Mouse (Mus musculus) kidney, postnatal 0 days (tissue): ENCODE measurements around the gene Gm4791. TPM values are rescaled to one million over a fixed set of nuclear protein-coding genes. Genes with fewer than 3 reads are reported as not detected.

ENCODE experiments used
- ATAC-seq: fragments of 200-750 bp; cut with Nextera tagmentation; replicated peaks from 2 replicates; pipeline ENCODE4 v1.8.0; 2017; ENCODE audit warnings: low read depth, moderate number of reproducible peaks, moderate TSS enrichment, moderate library complexity; ENCODE audit not compliant: low FRiP score
- DNase-seq: peaks from one replicate; pipeline ENCODE4 v3.0.0-alpha.2; 2016; ENCODE audit warnings: low spot score
- H3K27ac ChIP-seq: fragments of 300-500 bp; sonication (generic); 2 replicates; pipeline ENCODE4 v1.5.1; 2014; ENCODE audit warnings: mild to moderate bottlenecking
- H3K27me3 ChIP-seq: fragments of 300-500 bp; sonication (generic); 2 replicates; pipeline ENCODE4 v1.6.1; 2014; ENCODE audit warnings: low read length, mixed read lengths; ENCODE audit not compliant: insufficient read depth
- H3K36me3 ChIP-seq: fragments of 300-500 bp; sonication (generic); 2 replicates; pipeline ENCODE4 v1.6.1; 2014; ENCODE audit warnings: low read length, mixed read lengths; ENCODE audit not compliant: insufficient read depth
- H3K4me1 ChIP-seq: fragments of 300-500 bp; sonication (generic); replicated peaks from 2 replicates; pipeline ENCODE4 v1.6.1; 2014; ENCODE audit warnings: antibody characterized with exemption, low read length, mixed read lengths; ENCODE audit not compliant: insufficient read depth
- H3K4me2 ChIP-seq: fragments of 300-500 bp; sonication (generic); 2 replicates; pipeline ENCODE4 v1.6.1; 2014; ENCODE audit warnings: mild to moderate bottlenecking, low read length, moderate library complexity, mixed read lengths
- H3K4me3 ChIP-seq: fragments of 300-500 bp; sonication (generic); replicated peaks from 2 replicates; pipeline ENCODE4 v1.5.1; 2014; ENCODE audit warnings: low read depth, low read length
- H3K9ac ChIP-seq: fragments of 300-500 bp; sonication (generic); 2 replicates; pipeline ENCODE4 v1.6.1; 2014; ENCODE audit warnings: low read depth, low read length
- H3K9me3 ChIP-seq: fragments of 300-500 bp; sonication (generic); replicated peaks from 2 replicates; pipeline ENCODE4 v1.6.1; 2016; ENCODE audit warnings: low read length, inconsistent platforms, mixed read lengths
- CTCF ChIP-seq: IDR thresholded peaks from 2 replicates; pipeline ENCODE4 v1.5.1; 2016; ENCODE audit warnings: antibody characterized with exemption, low read depth, mild to moderate bottlenecking, moderate library complexity
- WGBS: fragments of 180-500 bp; shearing (Covaris S2); extraction: QIAGEN DNeasy Blood & Tissue Kit; methylation state at CpG from one replicate; pipeline ENCODE4 v1.1.7; 2014; 5-methylcytosine and 5-hydroxymethylcytosine counted together
- polyA plus RNA-seq: library from polyadenylated mRNA; unstranded; fragments of >200 nt; fragmentation: Nextera tagmentation; extraction: Ambion mirVana; gene quantifications from 2 replicates; pipeline ENCODE4 v1.2.1, GENCODE M21; 2015

The Gm4791 gene
- not detected in 2 replicates for polyA plus RNA-seq

DNA sequence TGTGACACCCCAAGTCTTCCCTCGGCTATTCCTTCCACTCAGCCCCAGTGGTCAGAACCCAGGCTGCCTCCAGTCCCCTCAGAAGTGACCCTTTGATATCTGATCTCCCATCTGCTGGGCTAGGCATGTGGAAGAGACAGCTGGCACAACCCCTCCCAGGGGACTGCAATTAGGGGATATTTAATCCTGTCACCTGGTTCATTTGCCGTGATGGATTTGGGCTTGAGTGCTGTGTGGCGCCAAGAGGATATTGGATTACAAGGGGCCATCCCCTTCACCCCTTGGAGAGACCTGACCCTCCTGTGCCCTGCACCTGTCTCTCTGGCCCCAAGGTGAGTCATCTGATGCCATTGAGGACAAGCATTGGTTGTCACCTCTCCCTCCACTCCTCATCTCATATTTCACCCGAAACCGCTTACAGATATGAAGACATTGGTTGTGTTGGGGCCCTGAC lies at the start of gene Gm4791:
Gm4791 (plus strand) TSS at position 404 of the 454 bp plus-strand sequence.
- 13% methylated on average over 5 of the region's 5 CpGs for WGBS
- TF ChIP-seq CTCF: no peak
- H3K27me3 ChIP-seq: no peaks in the 10 kb centered on the region
- no peak within 1 kb of the TSS for H3K9ac ChIP-seq
- no peaks in the 10 kb centered on the region for H3K36me3 ChIP-seq
- no peaks in the 10 kb centered on the region for H3K4me1 ChIP-seq
- DNase-seq (peak; percentile 81), ATAC-seq (no peak; the same call in 1 of the 2 replicates)
- no peak within 1 kb of the TSS for H3K4me2 ChIP-seq
- no peaks in the 10 kb centered on the region for H3K9me3 ChIP-seq
- no peak within 1 kb of the TSS for H3K27ac ChIP-seq
- no peak within 1 kb of the TSS for H3K4me3 ChIP-seq

DNA sequence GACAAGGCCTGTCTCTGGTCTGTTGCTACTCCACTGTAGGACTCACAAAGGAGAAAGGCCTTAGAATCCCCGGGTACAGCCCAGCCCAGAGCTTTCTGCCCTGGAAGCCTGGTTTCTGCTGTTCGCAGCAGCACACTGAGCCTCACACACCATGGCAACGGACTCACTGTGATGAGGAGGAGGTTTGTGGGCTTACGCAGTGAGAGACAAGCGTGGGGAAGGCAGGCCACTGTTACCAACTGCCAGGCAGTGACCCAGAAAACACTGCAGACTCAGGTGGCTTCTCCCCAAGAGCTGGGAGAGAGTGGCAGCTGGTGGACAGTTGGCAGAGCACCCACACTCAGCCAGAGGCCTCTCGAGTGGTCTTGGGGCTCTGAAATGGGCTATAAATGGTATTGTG lies 42.3 kb upstream of the Gm4791 start:
- H3K27ac ChIP-seq: no peak overlapping the region
- WGBS: 59% methylated on average over 6 of the region's 6 CpGs
- ATAC-seq: no peak
- H3K36me3 ChIP-seq: no peaks in the 10 kb centered on the region
- H3K27me3 ChIP-seq: no peaks in the 10 kb centered on the region
- H3K4me2 ChIP-seq: no peak overlapping the region
- H3K4me1 ChIP-seq: no peaks in the 10 kb centered on the region
- TF ChIP-seq CTCF: no peak
- DNase-seq: no peak
- H3K9ac ChIP-seq: no peak overlapping the region
- H3K9me3 ChIP-seq: no peaks in the 10 kb centered on the region
- H3K4me3 ChIP-seq: no peak overlapping the region

GRCm38 (mm10) chr9:46957420-46957950 lies 41.1 kb upstream of the Gm4791 start:
- DNase-seq (no peak), ATAC-seq (no peak)
- Histone ChIP-seq H3K36me3 (no peaks in the 10 kb centered on the region), H3K9me3 (no peaks in the 10 kb centered on the region), H3K4me2 (no peak overlapping the region), H3K4me3 (no peak overlapping the region), H3K27ac (no peak overlapping the region), H3K27me3 (no peaks in the 10 kb centered on the region), H3K9ac (no peak overlapping the region), H3K4me1 (no peaks in the 10 kb centered on the region)
- TF ChIP-seq CTCF: no peak
- 71% methylated on average over 8 of the region's 8 CpGs for WGBS

GRCm38 (mm10) chr9:46966028-46966427 lies 32.5 kb upstream of the Gm4791 start:
- Histone ChIP-seq H3K4me2 (no peak overlapping the region), H3K27ac (no peak overlapping the region), H3K4me3 (no peak overlapping the region), H3K27me3 (no peaks in the 10 kb centered on the region), H3K9ac (no peak overlapping the region), H3K9me3 (no peaks in the 10 kb centered on the region), H3K36me3 (no peaks in the 10 kb centered on the region), H3K4me1 (no peaks in the 10 kb centered on the region)
- ATAC-seq (no peak), DNase-seq (no peak)
- no peak for TF ChIP-seq CTCF
- 71% methylated on average over 5 of the region's 5 CpGs for WGBS

GRCm38 (mm10) chr9:46968970-46969369 lies 29.6 kb upstream of the Gm4791 start:
- Histone ChIP-seq H3K9ac (no peak overlapping the region), H3K4me1 (no peaks in the 10 kb centered on the region), H3K36me3 (no peaks in the 10 kb centered on the region), H3K4me2 (no peak overlapping the region), H3K27me3 (no peaks in the 10 kb centered on the region), H3K9me3 (no peaks in the 10 kb centered on the region), H3K4me3 (no peak overlapping the region), H3K27ac (no peak overlapping the region)
- no peak for TF ChIP-seq CTCF
- peak; percentile 22 for DNase-seq
- ATAC-seq: no peak
- 16% methylated on average over 6 of the region's 6 CpGs for WGBS

GRCm38 (mm10) chr9:46969406-46969805 lies 29.1 kb upstream of the Gm4791 start:
- ATAC-seq (no peak), DNase-seq (no peak)
- no peak overlapping the region for H3K27ac ChIP-seq
- WGBS: 43% methylated on average over 6 of the region's 6 CpGs
- no peaks in the 10 kb centered on the region for H3K4me1 ChIP-seq
- no peak for TF ChIP-seq CTCF
- no peak overlapping the region for H3K9ac ChIP-seq
- no peaks in the 10 kb centered on the region for H3K36me3 ChIP-seq
- H3K27me3 ChIP-seq: no peaks in the 10 kb centered on the region
- no peaks in the 10 kb centered on the region for H3K9me3 ChIP-seq
- H3K4me3 ChIP-seq: no peak overlapping the region
- no peak overlapping the region for H3K4me2 ChIP-seq

DNA sequence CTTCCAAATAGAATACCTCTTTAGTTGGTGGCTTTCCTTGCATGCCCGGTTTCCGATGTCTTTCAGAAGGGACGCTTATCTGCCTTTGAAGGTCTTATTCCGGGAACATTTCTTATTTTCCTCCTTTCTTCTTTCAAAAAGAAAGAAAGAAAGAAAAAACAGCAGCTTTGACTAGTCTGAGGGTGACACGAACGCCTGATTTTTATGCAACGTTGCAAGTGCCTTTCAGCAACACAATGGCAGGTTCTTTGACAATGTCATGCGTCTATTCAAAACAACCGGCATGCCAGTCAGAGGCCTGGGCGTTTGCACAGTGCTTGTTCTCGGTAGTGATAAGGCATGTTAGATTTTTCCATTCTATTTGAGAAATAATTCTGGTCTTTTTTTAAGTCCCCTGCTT lies 19.7 kb upstream of the Gm4791 start:
- no peak for DNase-seq
- no peak for ATAC-seq
- WGBS: 75% methylated on average over 11 of the region's 11 CpGs
- no peak overlapping the region for H3K4me3 ChIP-seq
- H3K4me1 ChIP-seq: no peaks in the 10 kb centered on the region
- H3K27me3 ChIP-seq: no peaks in the 10 kb centered on the region
- H3K4me2 ChIP-seq: no peak overlapping the region
- no peaks in the 10 kb centered on the region for H3K36me3 ChIP-seq
- no peak overlapping the region for H3K9ac ChIP-seq
- H3K27ac ChIP-seq: no peak overlapping the region
- no peak for TF ChIP-seq CTCF
- H3K9me3 ChIP-seq: no peaks in the 10 kb centered on the region
